Mouse (Mus musculus): ENCODE measurements around the gene Slc37a1.

The Slc37a1 gene

DNA sequence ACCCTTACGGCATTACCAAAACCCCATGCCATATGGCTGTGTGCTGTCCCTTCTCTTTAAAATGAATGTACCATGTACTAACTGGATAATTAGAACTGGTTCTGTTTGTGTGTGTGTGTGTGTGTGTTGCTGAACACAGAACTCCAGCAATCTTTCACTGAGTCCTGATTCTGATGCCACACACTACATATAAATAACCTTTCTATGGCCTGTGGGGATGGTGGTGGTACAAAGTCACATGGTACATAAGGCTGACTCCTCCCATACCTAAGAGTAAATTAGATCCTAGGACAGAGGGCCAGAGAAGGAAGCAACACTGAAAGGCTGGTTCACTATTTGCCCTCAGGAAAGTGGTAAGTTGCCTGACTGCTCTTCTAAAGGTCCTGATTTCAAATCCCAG lies at the start of gene Slc37a1:
Gene Slc37a1 (plus strand): TSS at position 301 of the 400 bp plus-strand sequence.
- no peak for DNase-seq (ENCODE audit: low spot score)

DNA sequence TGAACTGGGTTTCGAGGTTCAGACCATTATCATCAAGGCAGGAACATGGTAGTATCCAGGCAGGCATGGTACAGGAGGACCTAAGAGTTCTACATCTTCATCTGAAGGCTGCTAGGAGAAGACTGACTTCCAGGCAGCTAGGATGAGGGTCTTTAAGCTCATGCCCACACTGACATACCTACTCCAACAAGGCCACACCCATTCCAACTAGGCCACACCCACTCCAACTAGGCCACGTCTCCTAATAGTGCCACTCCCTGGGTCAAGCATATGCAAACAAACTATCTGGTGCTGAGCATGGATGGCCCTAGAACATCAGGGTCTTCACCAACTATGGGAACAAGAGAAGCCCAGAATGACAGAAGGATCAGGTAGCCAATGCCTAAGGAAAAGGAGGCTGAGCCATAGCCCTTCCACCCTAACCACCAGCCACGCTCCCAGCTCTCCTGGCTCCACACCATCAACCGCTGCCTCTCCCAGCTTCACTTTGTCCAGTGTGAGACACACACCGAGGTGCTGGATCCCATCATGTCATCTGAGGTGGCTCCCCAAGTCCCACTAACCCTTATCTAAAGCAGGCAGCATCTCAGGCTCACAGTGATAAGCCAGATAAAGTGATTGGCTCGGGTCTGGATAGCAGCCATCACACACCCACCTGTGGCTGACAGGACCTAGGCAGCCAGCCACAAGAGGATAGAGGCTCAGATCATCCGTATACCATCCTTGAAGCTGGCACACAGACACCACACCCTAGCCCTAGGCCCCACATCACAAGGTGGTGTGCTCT lies 48.2 kb upstream of the Slc37a1 start:
- DNase-seq (ENCODE audit: low spot score) = no peak

DNA sequence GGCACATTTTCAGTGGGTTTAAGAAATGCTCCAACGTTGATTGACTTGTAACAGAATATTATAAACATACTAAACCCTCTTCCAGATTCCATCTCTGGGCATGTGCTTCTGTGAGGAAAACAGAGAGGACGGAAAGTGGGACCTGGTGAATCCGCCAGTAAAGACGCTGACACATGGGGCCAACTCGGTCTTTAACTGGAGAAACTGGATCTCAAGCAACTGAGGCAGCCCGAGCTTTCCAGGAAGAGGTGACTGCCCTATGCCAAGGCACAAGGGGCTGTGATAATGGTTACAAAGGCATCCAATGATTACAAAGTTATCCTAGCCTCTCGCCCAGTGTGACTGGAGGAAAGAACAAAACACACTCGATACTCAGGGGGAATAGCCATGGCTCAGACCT lies 45.4 kb upstream of the Slc37a1 start:
- no peak for DNase-seq (ENCODE audit: low spot score)

DNA sequence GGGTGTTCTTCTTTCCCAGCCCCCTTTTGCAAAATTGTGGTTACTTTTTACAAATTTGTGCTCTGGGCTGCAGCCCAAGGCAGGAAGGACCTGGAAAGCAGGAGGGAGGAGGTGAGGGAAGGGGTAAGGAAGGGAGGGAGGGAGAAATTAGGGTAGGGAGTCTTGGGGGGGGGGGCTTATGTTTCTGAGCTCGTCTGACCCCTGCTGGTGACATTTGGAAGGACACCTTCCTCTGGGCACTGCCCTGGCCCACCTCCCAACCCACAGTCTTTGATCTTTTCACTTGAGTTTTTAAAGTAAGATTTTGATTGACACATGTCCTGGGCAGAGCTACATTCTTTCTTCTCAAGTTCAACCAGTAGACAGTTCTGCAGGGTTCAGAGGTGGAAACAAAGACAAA lies 43.8 kb upstream of the Slc37a1 start:
- DNase-seq (ENCODE audit: low spot score) = no peak

DNA sequence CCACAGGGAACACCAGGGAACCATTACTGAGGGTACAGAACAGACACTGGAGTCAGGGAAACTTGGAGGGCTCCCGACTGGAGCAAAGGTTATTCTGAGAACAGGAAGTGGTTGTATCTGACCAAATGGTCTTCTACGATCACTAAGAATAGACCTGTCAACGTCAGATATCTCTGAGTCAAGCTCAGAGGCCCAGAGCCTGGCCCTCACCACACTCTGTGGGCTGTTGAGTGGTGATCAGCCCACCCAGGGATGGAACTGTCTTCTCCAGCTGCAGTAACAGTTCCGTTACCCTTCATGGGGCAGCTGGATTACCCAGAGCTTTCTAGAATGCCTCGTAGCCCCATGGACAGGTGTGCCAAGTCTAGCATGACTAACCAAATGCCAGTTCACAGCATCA lies 41.3 kb upstream of the Slc37a1 start:
- DNase-seq (ENCODE audit: low spot score) = no peak

DNA sequence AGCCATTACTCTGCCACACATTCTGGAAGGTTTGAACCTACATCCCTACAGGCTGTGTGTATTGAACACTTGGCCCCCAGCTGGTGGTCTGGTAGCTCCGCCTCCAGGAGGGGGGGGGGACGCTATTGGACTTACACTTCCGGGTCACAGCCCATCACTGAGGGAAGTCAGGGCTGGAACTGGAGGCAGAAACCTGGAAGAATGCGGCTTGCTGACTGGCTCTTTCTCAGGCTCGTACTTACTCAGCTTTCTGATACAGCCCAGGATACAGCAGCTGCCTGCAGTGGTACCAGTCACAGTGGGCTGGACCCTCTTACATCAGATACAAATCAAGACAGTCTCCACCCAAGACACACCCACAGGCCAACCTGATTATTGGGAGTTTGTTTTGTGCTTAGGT lies 39.4 kb upstream of the Slc37a1 start:
- DNase-seq (ENCODE audit: low spot score) = no peak

DNA sequence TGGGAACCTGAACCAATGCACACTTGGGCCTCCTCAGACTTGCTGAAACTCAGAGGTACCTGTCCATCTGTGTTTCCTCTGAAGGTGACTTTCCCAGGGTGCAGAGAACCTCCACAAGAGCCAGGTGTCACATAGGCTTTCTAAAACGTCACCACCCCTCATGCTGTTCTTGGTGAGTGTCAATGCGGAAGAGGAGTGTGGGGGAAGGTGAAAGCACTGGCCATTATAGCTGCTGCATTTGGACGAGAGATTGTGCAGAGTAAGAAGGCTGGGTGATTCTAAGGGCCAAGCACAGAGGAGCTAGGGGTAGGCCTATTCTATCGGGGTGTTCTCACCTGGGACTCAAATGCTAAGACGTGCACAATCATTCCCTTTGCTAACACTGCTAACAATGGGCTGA lies 32.6 kb upstream of the Slc37a1 start:
- no peak for DNase-seq (ENCODE audit: low spot score)

DNA sequence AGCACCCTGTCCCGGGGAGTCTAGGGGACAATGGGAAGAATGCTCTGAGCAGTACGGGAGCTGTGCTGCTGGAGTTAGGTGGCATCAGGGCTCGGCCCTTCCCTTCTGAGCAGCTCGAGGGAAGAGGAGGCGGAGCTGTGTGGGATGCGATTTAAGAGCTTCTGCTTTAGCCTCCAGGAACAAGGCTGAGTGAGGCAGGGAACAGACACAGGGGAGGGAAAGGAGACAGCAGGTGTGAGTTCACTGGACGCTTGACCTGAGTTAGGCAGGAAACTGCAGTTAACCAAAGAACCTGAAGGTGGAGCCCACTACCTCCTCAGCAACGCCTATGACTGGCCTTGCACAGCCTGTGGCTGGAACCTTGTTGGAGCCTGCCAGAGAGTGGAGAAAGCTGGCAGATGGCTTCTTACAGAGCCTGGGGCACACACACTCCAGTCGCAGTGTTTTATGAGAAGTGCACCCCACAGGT lies 32.1 kb upstream of the Slc37a1 start:
- DNase-seq (ENCODE audit: low spot score) = peak; percentile 60

DNA sequence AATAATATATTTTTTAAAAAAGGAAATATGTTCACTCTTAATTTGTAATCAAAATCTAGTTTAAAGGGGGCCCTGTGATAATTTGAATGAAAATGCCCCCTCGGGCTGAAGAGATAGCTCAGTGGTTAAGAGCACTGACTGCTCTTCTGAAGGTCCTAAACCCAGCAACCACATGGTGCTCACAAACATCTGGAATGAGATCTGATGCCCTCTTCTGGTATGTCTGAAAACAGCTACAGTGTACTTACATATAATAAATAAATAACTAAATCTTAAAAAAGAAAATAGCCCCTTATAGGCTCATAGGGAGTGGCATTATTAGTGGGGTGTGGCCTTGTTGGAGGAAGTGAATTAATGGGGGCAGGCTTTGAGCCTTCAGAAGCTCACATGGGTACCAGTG lies 29.4 kb upstream of the Slc37a1 start:
- DNase-seq (ENCODE audit: low spot score) = no peak

DNA sequence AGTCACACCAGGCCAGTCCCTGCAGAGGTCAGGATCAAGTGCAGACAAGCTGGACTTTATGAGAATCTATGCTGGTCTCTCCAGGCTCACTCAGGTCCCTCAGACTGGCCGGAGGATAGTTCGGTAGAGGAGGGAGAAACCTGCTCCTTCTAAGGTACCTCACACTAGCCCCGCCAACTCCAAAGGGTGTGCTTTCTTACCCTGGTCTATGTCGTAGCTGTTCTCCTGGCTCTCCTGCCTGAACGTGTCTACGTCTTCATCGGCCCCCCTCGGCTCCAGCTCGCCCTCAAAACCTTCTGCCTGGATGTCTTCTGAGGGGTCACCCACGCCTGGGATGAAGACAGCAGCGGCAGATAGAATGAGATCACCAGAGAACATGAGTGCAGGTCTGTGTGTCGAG lies 28.7 kb upstream of the Slc37a1 start:
- DNase-seq (ENCODE audit: low spot score) = no peak

DNA sequence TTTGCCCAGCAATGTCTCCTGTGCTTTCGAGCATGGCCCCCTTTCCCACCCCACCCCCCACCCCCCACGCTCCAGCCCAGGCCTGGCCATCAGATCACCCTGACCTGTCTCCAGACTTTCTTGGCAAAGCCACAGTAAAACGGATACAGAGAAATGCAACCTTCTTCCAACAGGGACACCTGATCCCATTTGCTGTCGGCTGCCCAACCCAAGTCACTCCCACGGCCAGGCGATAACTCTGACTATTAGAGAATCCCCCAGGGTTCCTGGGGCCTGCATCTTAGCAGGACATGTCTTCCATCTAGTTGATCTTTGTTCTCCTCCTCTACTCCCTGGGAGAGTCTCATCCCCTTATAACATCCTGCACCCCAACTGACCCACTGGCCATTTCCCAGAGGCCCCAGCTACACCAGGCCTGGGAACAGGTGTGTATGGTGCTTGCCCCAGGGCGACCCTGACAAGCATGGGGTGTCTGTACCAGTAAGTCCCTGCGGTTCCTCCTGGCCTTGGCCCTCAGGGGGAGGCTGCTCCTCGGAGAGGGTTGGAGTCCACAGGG lies 28.2 kb upstream of the Slc37a1 start:
- DNase-seq (ENCODE audit: low spot score) = no peak

DNA sequence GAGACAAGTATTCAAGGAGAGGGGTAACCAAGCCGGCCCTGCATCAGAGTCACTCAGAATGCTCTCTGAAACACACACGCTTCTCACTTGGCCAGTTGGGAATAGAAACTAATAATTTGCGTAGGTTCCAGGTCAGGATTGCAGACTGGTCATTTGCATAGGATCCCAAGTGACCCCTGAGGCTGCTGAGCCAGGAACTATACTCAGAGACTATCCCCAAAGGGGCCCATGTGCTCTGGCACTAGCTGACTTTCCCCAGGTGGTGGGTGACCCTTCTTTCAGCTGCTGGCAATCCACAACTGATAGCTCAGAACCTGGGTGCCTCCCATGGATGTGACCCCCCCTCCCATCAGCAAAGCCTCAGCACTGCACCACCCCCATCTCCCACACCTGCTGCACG lies 27.4 kb upstream of the Slc37a1 start:
- DNase-seq (ENCODE audit: low spot score) = no peak

DNA sequence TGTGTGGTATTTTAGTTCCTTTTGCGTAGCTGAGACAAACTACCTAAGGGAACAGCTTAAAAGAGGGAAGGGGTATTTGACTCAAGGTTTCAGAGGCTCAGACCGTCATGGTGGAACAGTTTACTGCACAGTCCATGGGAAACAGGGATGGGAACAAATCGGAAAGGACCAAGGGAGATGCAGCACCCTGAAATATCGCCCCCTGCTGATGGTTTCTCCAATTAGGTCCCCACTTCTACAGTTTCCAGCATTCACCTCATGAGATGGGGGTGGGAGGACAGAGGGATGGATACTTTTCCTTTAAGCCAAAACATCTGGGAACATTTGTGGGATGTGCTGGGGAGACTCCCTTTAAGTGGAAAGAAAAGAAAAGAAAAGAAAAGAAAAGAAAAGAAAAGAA lies 26.8 kb upstream of the Slc37a1 start:
- no peak for DNase-seq (ENCODE audit: low spot score)

DNA sequence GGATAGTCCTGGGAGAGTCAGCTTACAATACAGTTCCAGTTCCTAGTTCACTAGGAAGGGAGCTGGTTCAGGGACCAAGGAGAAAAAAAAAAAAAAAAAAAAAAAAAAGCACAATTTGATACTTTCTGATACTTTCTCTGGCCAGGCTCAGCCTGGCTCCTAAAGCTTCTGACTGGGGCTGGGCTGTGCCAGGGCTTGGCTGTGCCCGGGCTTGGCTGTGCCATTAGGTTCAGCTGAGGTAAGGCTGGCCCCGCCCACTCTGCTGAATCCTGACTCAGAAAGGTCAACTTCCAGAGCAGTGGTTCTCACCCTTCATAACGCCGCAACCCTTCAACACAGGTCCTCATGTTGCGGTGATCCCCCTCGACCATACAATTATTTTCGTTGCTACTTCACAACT lies 26.2 kb upstream of the Slc37a1 start:
- no peak for DNase-seq (ENCODE audit: low spot score)

DNA sequence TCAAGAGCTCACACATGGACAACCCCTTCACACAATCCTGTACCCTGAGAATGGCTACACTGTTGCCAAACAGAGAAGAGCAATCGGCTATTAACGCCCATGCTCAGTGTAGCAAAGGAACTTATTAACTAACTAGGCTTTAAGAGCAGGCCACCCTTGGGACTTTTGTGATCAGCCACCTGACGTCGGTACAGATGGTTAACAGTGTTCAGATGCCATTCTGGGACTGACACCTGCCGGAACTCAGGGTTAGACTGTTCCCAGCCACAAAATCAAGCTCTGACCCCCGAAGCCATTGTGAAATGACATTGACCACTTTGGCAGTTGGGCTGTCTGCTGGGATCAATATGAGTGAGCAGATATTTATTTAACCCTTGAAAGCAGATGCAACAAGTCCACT lies 25.2 kb upstream of the Slc37a1 start:
- DNase-seq (ENCODE audit: low spot score) = no peak

DNA sequence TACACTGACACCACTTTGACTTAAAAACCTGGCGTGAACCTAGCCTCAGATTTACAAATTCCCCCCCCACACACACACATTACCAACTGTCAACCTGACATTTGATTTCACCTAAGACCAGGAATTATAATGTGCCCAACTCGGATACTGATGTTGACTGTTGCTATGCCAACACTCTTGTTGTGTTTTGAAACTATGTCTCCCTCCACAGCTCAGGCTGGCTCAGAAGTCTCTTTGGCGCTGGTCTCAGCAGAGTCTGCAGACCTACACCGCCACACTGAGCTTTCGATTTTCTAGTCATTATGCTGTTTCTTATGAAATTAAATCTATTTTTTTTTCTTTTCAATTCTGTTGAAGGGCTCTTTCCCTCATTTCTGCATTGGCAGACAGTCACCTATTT lies 23.9 kb upstream of the Slc37a1 start:
- no peak for DNase-seq (ENCODE audit: low spot score)

DNA sequence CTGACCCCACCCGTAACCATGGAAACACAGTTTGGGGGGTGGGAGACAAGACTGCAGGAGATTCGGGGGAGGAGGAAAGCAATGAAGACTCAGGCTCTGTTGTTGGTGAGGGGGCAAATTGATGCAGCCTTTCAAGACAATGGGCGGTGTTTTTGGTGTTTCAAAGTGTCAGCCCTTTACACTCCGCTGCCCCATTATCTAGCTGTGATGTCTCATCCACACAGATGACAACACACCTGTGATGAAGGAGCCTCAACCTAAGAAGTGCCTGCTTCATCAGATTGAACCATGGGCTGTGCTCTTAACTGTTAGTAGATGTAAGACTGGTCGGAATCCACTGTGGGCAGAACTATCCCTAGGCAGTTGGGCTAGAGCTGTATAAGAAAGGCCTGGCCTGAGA lies 22.8 kb upstream of the Slc37a1 start:
- no peak for DNase-seq (ENCODE audit: low spot score)

DNA sequence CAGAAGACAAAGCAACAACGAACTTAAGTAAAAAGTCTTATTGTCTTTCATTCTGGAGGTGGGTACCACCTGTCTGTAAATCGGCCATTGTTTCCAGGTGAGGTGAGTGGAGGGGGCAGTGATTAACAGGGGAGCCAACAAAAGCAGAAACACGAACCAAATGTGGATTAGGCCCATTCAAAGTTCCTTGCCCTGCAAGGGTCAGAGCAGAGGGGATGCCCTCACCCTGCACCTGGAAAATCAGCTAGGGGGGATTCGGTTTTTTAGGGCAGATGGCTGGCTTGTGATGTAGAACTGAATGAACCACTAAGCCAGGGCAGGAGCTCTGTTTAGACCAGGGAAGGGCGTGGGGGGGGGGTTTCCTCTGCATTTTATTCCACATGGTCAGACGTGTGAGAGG lies 22.2 kb upstream of the Slc37a1 start:
- DNase-seq (ENCODE audit: low spot score) = no peak

DNA sequence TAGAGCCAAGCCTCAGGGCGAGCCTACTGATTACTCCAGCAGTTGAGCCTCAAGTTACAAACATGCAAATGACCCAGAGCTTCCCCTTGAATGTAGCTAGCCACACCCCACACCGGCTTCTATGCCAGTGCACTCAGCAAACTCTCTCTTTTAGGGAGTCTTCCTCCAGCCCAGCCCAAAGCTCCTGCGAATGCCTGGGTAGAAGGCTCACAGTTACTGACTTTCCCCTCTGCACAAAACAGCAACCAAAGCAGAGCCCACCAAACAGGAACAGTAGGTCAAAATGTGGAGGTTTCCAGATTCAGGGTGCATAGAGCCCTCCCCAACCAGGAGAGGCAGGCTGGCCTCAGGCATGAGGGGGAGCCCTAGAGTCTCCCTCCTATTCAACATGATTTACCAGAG lies 21.4 kb upstream of the Slc37a1 start:
- DNase-seq (ENCODE audit: low spot score) = no peak

DNA sequence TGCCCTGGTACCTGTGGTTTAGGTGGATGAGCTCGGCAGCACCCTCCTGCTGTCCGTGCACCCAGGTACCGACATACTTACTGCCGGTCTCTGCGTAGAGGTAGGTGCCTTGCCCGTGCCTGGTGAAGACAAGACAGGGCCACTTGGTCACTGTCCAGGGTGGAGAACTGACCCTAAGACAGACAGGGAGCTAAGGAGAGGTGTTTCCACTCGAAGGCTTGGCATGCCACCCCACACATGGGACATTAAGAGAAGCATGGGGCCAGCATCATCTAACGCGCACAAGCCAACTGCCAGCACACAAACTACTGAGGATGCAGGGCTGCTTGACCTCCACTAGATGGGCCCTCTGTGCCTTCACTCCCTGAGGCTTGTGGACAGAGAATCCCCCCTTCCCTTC lies 20.8 kb upstream of the Slc37a1 start:
- DNase-seq (ENCODE audit: low spot score) = no peak

DNA sequence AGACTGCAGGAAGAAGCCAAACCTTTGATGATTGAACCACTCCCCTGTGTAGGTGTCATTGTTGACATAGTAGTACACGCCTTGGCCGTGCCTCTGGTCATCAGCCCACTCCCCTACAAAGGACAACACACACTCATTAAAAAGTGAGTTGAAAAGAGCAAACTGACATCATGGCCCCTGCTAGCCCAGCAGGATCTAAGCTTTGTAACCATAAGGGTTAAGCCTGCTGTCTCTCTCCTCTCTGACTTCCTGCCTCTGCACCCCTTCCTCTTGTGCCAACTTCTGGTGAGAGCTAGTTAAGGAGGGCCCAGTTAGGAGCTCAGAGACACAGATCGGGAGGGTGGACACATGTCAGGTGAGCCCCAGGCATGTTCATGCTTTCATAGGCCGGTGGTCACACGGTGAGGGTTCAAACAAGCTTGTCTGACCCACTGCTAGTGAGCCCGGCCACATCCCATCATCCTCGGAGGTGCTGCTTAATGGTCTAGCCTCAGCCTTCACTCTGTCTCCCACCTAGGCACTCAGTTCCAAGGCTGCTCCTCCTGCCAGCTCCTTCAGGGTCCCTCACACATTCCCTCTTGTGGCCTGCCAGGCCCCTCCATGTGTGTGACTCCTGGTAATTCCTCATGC lies 20.2 kb upstream of the Slc37a1 start:
- no peak for DNase-seq (ENCODE audit: low spot score)

DNA sequence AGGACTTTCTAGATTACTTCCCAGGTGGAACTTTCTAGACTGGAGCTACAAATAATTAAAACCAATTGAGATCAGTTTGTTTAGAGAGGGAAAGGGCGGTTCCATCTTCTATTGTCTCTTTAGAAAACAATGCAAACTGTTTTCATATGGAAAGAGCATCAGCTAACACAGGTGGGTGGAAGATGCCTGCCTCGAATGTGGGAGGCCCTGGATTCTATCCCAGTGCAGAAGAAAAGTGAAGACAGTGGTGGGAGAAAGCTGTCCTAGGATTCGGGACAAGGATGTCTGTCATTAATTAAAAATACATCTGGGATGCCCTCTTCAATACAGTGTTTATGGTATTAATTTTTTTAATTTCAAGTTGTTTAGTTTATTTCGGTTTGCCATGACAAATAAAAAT lies 19.5 kb upstream of the Slc37a1 start:
- no peak for DNase-seq (ENCODE audit: low spot score)

DNA sequence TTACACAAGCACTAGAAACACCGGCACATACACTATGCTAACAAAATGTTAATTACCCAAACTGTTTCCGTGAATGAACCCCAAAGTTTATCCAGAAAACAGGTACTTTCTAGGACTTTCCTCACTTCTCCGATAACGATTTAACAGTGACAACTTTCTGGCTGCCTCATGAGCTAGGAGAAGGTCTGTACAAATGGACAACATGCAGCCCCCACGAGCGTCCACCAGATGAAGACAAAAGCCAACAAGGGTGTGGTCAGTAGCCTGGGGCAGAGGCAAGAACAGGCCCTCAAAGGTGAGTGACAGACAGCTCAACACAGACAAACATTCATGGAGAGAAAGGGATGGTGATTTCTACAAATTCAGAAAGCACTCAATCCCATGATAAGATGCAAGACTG lies 19.0 kb upstream of the Slc37a1 start:
- no peak for DNase-seq (ENCODE audit: low spot score)

DNA sequence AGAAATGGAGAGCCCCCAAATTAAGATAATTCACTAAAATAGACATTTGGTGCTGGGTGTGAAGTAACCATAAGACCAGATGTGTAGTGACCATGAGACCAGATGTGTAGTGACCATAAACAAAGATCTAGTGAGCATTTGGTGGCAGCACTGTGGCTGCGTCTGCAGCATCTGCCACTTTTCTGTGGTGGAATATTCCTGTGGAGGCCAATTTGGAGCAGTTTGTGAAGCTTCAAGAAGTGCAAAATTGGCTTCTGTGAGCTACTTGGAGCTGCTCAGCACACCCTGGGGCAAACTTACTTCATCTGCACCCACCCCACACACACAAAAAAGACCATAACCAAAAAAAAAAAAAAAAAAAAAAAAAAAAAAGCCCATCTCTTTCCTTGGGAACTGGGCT lies 18.6 kb upstream of the Slc37a1 start:
- no peak for DNase-seq (ENCODE audit: low spot score)

All from layer of hippocampus, adult 9-10 months (tissue).